Mouse (Mus musculus): ENCODE measurements around the gene Clba1. TPM values are rescaled to one million over a fixed set of nuclear protein-coding genes. Genes with fewer than 3 reads are reported as not detected.

The Clba1 gene
- total and polyA plus RNA-seq, 3 experiments, result 15.2 to 21.4 TPM; not detected in 1

- Histone ChIP-seq H3K4me1 (ENCODE audit: control insufficient read depth in 1 of 2, insufficient read depth in 2 of 2, low read length in 2 of 2) (no peaks in the 10 kb centered on the region), H3K36me3 (ENCODE audit: control insufficient read depth in 1 of 2, insufficient read depth in 2 of 2, low read length in 2 of 2) (no peaks in the 10 kb centered on the region), H3K4me3 (ENCODE audit: control insufficient read depth in 1 of 2, insufficient read depth in 1 of 2, low read depth in 2 of 2, low read length in 2 of 2) (no peak overlapping the region), H3K79me2 (ENCODE audit: control insufficient read depth, insufficient read depth, low read length, poor library complexity) (no peaks in the 10 kb centered on the region), H3K27ac (ENCODE audit: control insufficient read depth, low read depth, low read length) (no peak overlapping the region), H3K27me3 (ENCODE audit: control insufficient read depth in 1 of 2, insufficient read depth in 2 of 2, low read length in 2 of 2) (no peaks in the 10 kb centered on the region), H3K9ac (ENCODE audit: control insufficient read depth, low read depth, low read length, poor library complexity, severe bottlenecking) (no peak overlapping the region), H3K9me3 (replicated peaks; ENCODE audit: insufficient read depth, low read length) (peaks cover 3% of the 10 kb centered on the region; the same call in 1 of the 2 replicates)
- no peak for TF ChIP-seq MXI1 (IDR thresholded peaks at IDR 0.05; ENCODE audit: low read depth, low read length)
- TF ChIP-seq RCOR1 (IDR thresholded peaks at IDR 0.05; ENCODE audit: low read depth, low read length), result no peak
- no peak for TF ChIP-seq MYC (IDR thresholded peaks at IDR 0.05; ENCODE audit: low read depth, low read length)
- no peak for TF ChIP-seq USF2 (IDR thresholded peaks at IDR 0.05; ENCODE audit: borderline replicate concordance in 1 of 2, insufficient read depth in 1 of 2, low read depth in 1 of 2, low read length in 2 of 2)
- TF ChIP-seq GATA1 (IDR thresholded peaks at IDR 0.05; ENCODE audit: low read depth, low read length), result no peak
- TF ChIP-seq RAD21 (IDR thresholded peaks at IDR 0.05; ENCODE audit: low read depth, low read length), result no peak
- TF ChIP-seq USF1 (IDR thresholded peaks at IDR 0.05; ENCODE audit: low read depth, low read length), result no peak
- TF ChIP-seq ETS1 (IDR thresholded peaks at IDR 0.05; ENCODE audit: low read depth, low read length), result no peak
- TF ChIP-seq ZNF384 (IDR thresholded peaks at IDR 0.05; ENCODE audit: low read depth, low read length), result no peak
- no peak for TF ChIP-seq ZC3H11A (IDR thresholded peaks at IDR 0.05; ENCODE audit: low read depth, low read length)
- no peak for TF ChIP-seq MEF2A (IDR thresholded peaks at IDR 0.05; ENCODE audit: extremely low read depth, insufficient replicate concordance, low read depth, low read length, poor library complexity, severe bottlenecking)
- DNase-seq (ENCODE audit: low read depth, low spot score), result no peak
Measured at GRCm38 (mm10) chr12:112774026-112774425, 34.7 kb upstream of the Clba1 start.

DNA sequence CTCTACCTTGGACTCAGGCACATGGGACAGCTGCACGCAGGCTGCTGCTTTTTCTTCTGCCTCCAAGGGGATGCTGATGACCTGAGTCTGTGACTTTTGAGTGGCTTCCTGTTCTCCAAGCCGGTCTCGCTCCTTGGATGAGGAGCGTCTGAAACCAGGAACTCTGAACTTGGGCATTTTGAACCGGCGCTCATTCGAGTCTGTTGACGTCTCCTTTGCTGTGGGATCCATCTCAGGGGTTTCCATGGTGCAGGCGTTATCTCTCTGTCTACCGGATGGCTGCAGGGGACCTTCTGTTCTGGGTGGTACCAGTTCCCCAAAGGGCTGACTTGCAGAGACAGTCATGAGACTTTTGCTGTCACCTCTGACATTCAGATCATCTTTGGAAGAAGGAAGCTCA, 34.3 kb upstream of the Clba1 start:
- Histone ChIP-seq H3K79me2 (ENCODE audit: control insufficient read depth, insufficient read depth, low read length, poor library complexity) (no peaks in the 10 kb centered on the region), H3K36me3 (ENCODE audit: control insufficient read depth in 1 of 2, insufficient read depth in 2 of 2, low read length in 2 of 2) (no peaks in the 10 kb centered on the region), H3K4me3 (ENCODE audit: control insufficient read depth in 1 of 2, insufficient read depth in 1 of 2, low read depth in 2 of 2, low read length in 2 of 2) (no peak overlapping the region), H3K9me3 (replicated peaks; ENCODE audit: insufficient read depth, low read length) (peaks cover 3% of the 10 kb centered on the region; the same call in 1 of the 2 replicates), H3K4me1 (ENCODE audit: control insufficient read depth in 1 of 2, insufficient read depth in 2 of 2, low read length in 2 of 2) (no peaks in the 10 kb centered on the region), H3K27ac (ENCODE audit: control insufficient read depth, low read depth, low read length) (no peak overlapping the region), H3K9ac (ENCODE audit: control insufficient read depth, low read depth, low read length, poor library complexity, severe bottlenecking) (no peak overlapping the region), H3K27me3 (ENCODE audit: control insufficient read depth in 1 of 2, insufficient read depth in 2 of 2, low read length in 2 of 2) (no peaks in the 10 kb centered on the region)
- TF ChIP-seq HCFC1 (IDR thresholded peaks at IDR 0.05; ENCODE audit: low read depth, low read length), result no peak
- TF ChIP-seq RCOR1 (IDR thresholded peaks at IDR 0.05; ENCODE audit: low read depth, low read length), result no peak
- no peak for TF ChIP-seq EP300 (IDR thresholded peaks at IDR 0.05; ENCODE audit: low read depth in 1 of 2, low read length in 2 of 2)
- TF ChIP-seq UBTF (IDR thresholded peaks at IDR 0.05; ENCODE audit: borderline replicate concordance, insufficient read depth, low read depth, low read length), result no peak
- no peak for DNase-seq (ENCODE audit: low read depth, low spot score)

Data from MEL (cell line).